Mouse (Mus musculus) ES-E14 (cell line): ENCODE results near the gene Dnah14.

Experiments used
- HCFC1 ChIP-seq: IDR thresholded peaks from 2 replicates; pipeline ENCODE4 v1.6.1; 2012; ENCODE audit warnings: low read length, inconsistent platforms, borderline replicate concordance; ENCODE audit not compliant: insufficient read depth
- MAFK ChIP-seq: IDR thresholded peaks from 2 replicates; pipeline ENCODE4 v1.6.1; 2014; ENCODE audit warnings: mild to moderate bottlenecking, low read depth, low read length, inconsistent platforms; ENCODE audit not compliant: insufficient read depth
- ZNF384 ChIP-seq: IDR thresholded peaks from 2 replicates; pipeline ENCODE4 v1.6.1; 2012; ENCODE audit warnings: low read depth, low read length, inconsistent platforms

- no peak for TF ChIP-seq MAFK
- no peak for TF ChIP-seq HCFC1
- TF ChIP-seq ZNF384 = no peak
Measured at GRCm38 (mm10) chr1:181842781-181843180, 266.4 kb downstream of the Dnah14 start, which contains the start of gene Lbr.
